Mouse (Mus musculus) embryonic facial prominence, embryonic 13.5 days (tissue): ENCODE measurements at regions not wholly inside any gene's neighbourhood (a gene's known extent, or its start where the extent isn't known, plus 50 kb on each side); places are given as distances from the start of the nearest gene placed in this dataset.

Experiments
- ATAC-seq: fragments of 200-750 bp; cut with Nextera tagmentation; 2 replicates; pipeline ENCODE4 v1.8.0; 2017; ENCODE audit warnings: low read depth; ENCODE audit not compliant: insufficient number of reproducible peaks, insufficient read depth, low FRiP score, low TSS enrichment
- H3K27ac ChIP-seq: fragments of 300-500 bp; sonication (generic); 2 replicates; pipeline ENCODE4 v1.5.1; 2015; ENCODE audit warnings: moderate library complexity, mild to moderate bottlenecking, inconsistent platforms
- H3K27me3 ChIP-seq: fragments of 300-500 bp; sonication (generic); 2 replicates; pipeline ENCODE4 v1.6.1; 2015; ENCODE audit warnings: mild to moderate bottlenecking, inconsistent platforms
- H3K36me3 ChIP-seq: fragments of 300-500 bp; sonication (generic); 2 replicates; pipeline ENCODE4 v1.6.1; 2015; ENCODE audit warnings: mild to moderate bottlenecking, inconsistent platforms
- H3K4me1 ChIP-seq: fragments of 300-500 bp; sonication (generic); 2 replicates; pipeline ENCODE4 v1.6.1; 2015; ENCODE audit warnings: inconsistent platforms
- H3K4me2 ChIP-seq: fragments of 300-500 bp; sonication (generic); 2 replicates; pipeline ENCODE4 v1.6.1; 2015; ENCODE audit warnings: moderate library complexity, mild to moderate bottlenecking, inconsistent platforms
- H3K4me3 ChIP-seq: fragments of 300-500 bp; sonication (generic); 2 replicates; pipeline ENCODE4 v1.5.1; 2015; ENCODE audit warnings: mild to moderate bottlenecking, inconsistent platforms
- H3K9ac ChIP-seq: fragments of 300-500 bp; sonication (generic); 2 replicates; pipeline ENCODE4 v1.6.1; 2015; ENCODE audit warnings: mild to moderate bottlenecking, inconsistent platforms
- H3K9me3 ChIP-seq: fragments of 300-500 bp; sonication (generic); 2 replicates; pipeline ENCODE4 v1.6.1; 2016; ENCODE audit warnings: inconsistent platforms
- WGBS: fragments of 180-500 bp; shearing (Covaris S2); methylation state at CpG from one replicate; pipeline ENCODE4 v1.1.7; 2015; ENCODE audit warnings: mixed read lengths; 5-methylcytosine and 5-hydroxymethylcytosine counted together

DNA sequence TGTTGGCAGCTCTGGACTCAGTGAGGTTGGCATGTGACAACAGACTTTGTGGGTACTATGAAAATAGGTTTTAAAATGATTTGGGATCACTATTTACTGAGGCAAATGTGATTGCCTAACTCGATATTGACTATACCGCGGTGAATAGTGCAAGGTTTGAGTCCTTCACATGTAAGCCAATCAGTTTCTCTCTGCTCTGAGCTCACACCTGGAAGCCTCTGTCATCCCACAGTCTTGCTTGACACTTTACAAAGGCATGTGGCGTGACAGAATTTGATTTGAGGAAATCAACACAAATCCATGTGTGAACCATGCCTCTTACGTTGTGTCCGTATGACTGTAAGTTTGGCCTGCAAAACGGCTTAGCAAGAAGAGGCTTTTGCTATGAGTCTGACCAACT lies 122.9 kb downstream of the Thbs2 start:
- Histone ChIP-seq H3K9me3 (no peaks in the 10 kb centered on the region), H3K4me2 (no peak overlapping the region), H3K27ac (no peak overlapping the region), H3K9ac (no peak overlapping the region), H3K27me3 (no peaks in the 10 kb centered on the region; the same call in 1 of the 2 replicates), H3K4me1 (peaks cover 7% of the 10 kb centered on the region), H3K36me3 (no peaks in the 10 kb centered on the region), H3K4me3 (no peak overlapping the region)
- 79% methylated on average over 7 of the region's 7 CpGs for WGBS
- ATAC-seq: no peak

- Histone ChIP-seq H3K27ac (no peak overlapping the region), H3K4me1 (no peaks in the 10 kb centered on the region), H3K4me2 (no peak overlapping the region), H3K36me3 (no peaks in the 10 kb centered on the region), H3K9me3 (no peaks in the 10 kb centered on the region), H3K4me3 (no peak overlapping the region), H3K9ac (no peak overlapping the region), H3K27me3 (no peaks in the 10 kb centered on the region; the same call in 1 of the 2 replicates)
- WGBS: 77% methylated on average over 6 of the region's 6 CpGs
- ATAC-seq: no peak
Measured at GRCm38 (mm10) chr17:14570266-14570775, 123.7 kb downstream of the Thbs2 start.

- Histone ChIP-seq H3K36me3 (no peaks in the 10 kb centered on the region), H3K4me1 (no peaks in the 10 kb centered on the region), H3K27me3 (no peaks in the 10 kb centered on the region; the same call in 1 of the 2 replicates), H3K9me3 (no peaks in the 10 kb centered on the region), H3K9ac (no peak overlapping the region), H3K4me3 (no peak overlapping the region), H3K27ac (no peak overlapping the region), H3K4me2 (no peak overlapping the region)
- no peak for ATAC-seq
- 77% methylated on average over 6 of the region's 6 CpGs for whole genome bisulfite sequencing
Measured at GRCm38 (mm10) chr17:14562191-14562590, 131.8 kb downstream of the Thbs2 start.

- H3K9ac ChIP-seq: no peak overlapping the region
- no peak overlapping the region for H3K4me3 ChIP-seq
- no peak for ATAC-seq
Measured at GRCm38 (mm10) chr17:14557214-14557613, 136.8 kb downstream of the Thbs2 start.

GRCm38 (mm10) chr17:14553195-14553594 lies 140.8 kb downstream of the Thbs2 start:
- no peak for ATAC-seq
- Histone ChIP-seq H3K27ac (no peak overlapping the region), H3K36me3 (no peaks in the 10 kb centered on the region), H3K4me2 (no peak overlapping the region), H3K9me3 (0 out of 2 replicates have a peak, but pooled peaks cover 1% of the 10 kb centered on the region), H3K27me3 (0 out of 2 replicates have a peak, but pooled peaks cover 3% of the 10 kb centered on the region), H3K4me1 (peaks cover 9% of the 10 kb centered on the region; the same call in 1 of the 2 replicates), H3K4me3 (no peak overlapping the region), H3K9ac (no peak overlapping the region)
- WGBS: 47% methylated on average over 3 of the region's 3 CpGs

More at GRCm38 (mm10) chr17:14557214-14557613, 136.8 kb downstream of the Thbs2 start:
- Histone ChIP-seq H3K36me3 (no peaks in the 10 kb centered on the region), H3K9me3 (no peaks in the 10 kb centered on the region), H3K4me1 (peaks cover 4% of the 10 kb centered on the region; the same call in 1 of the 2 replicates), H3K27me3 (peaks cover 3% of the 10 kb centered on the region; the same call in 1 of the 2 replicates), H3K4me2 (no peak overlapping the region), H3K27ac (no peak overlapping the region)

DNA sequence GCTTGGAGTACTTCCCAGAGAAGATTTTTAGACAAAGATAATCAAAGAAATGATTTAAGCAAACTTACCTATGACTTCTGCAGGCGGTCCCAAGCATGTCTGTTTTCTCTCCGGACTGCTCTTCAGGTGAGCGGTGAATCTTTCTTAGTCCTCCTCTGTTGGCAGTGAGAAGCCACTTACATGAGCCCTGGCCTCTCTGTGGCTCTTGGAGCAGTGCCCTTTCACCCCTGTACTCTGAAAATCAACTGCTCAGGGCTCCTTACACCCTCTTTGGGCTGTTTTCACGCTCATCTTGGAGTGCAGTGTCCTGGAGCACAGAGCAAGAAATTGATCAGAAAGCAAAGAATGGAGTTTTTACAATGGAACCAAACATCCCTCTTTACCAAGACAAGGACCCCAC lies 142.0 kb downstream of the Thbs2 start:
- WGBS: 79% methylated on average over 4 of the region's 4 CpGs
- Histone ChIP-seq H3K27me3 (0 out of 2 replicates have a peak, but pooled peaks cover 3% of the 10 kb centered on the region), H3K4me1 (peaks cover 9% of the 10 kb centered on the region; the same call in 1 of the 2 replicates), H3K27ac (peak overlapping the region; percentile 63), H3K4me3 (no peak overlapping the region), H3K9me3 (peaks cover 12% of the 10 kb centered on the region), H3K36me3 (no peaks in the 10 kb centered on the region), H3K9ac (no peak overlapping the region), H3K4me2 (no peak overlapping the region)
- ATAC-seq: no peak

DNA sequence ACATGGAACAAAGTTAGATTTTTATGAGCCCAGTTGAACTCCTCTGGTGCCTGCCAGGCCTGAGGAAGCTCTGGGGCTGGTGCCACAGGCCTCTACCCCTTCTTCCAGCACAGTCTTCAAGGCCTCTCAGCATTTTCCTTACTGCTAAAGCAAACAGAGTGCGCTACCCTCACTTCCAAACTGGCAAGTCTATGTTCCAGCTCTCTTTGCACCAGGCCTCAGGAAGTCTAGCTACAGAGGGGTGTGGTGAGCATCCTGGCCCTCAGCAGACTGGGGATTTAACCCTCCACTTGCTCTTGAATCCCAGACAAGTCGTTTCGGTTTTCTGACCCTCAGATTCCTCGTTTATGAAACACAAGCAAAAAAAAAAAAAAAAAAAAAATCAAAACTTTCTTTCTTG lies 142.4 kb downstream of the Thbs2 start:
- WGBS: 65% methylated on average over 4 of the region's 4 CpGs
- ATAC-seq: no peak
- no peak overlapping the region for H3K27ac ChIP-seq

DNA sequence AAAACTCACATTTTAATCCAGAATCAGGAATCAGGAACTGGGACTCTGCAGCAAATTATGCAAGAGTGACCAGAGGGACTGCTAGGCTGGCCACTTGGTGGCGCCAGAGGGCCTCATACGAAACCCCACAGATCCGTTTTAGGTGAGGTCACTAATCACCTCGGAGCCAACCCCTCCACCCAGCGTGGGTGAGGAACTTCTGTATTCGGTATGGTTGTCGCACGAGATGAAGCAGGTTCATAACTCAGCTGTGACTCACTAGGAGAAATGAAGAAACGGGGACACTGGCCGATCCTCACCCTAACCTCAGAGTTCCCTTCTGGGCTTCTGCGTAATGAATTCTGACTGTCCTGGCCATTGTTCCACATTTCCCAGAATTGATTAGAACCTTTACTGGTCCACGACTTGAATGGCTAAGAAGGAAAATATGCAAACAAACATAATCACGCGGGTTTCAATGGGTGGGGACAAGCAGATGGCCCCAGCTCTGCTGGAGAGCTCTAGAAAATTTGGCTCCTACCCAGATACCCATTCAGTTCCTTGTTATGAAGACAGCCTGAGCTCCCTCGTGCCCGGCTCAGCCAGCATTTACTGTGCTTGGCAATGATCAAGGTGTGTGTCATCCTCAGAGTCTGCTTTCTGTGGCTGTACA lies 148.1 kb downstream of the Thbs2 start:
- H3K27ac ChIP-seq: no peak overlapping the region

More for the DNA sequence above, 142.4 kb downstream of the Thbs2 start:
- peaks cover 13% of the 10 kb centered on the region for H3K9me3 ChIP-seq
- no peaks in the 10 kb centered on the region for H3K36me3 ChIP-seq
- peaks cover 9% of the 10 kb centered on the region; the same call in 1 of the 2 replicates for H3K4me1 ChIP-seq
- 0 out of 2 replicates have a peak, but pooled peaks cover 3% of the 10 kb centered on the region for H3K27me3 ChIP-seq
- no peak overlapping the region for H3K4me2 ChIP-seq
- no peak overlapping the region for H3K4me3 ChIP-seq
- H3K9ac ChIP-seq: no peak overlapping the region

GRCm38 (mm10) chr17:14544343-14545002 lies 149.6 kb downstream of the Thbs2 start:
- Histone ChIP-seq H3K4me1 (no peaks in the 10 kb centered on the region), H3K9ac (no peak overlapping the region), H3K4me3 (no peak overlapping the region), H3K27me3 (no peaks in the 10 kb centered on the region), H3K36me3 (no peaks in the 10 kb centered on the region), H3K9me3 (peaks cover 13% of the 10 kb centered on the region), H3K4me2 (no peak overlapping the region), H3K27ac (no peak overlapping the region)
- ATAC-seq: no peak
- WGBS: 55% methylated on average over 4 of the region's 4 CpGs

More for the DNA sequence above, 148.1 kb downstream of the Thbs2 start:
- Histone ChIP-seq H3K27me3 (no peaks in the 10 kb centered on the region), H3K36me3 (no peaks in the 10 kb centered on the region), H3K4me3 (no peak overlapping the region), H3K4me2 (0 out of 2 replicates have a peak overlapping the region, but pooled peaks have one; percentile 24), H3K9me3 (peaks cover 13% of the 10 kb centered on the region), H3K9ac (no peak overlapping the region), H3K4me1 (no peaks in the 10 kb centered on the region)
- no peak for ATAC-seq
- whole genome bisulfite sequencing: 33% methylated on average over 16 of the region's 16 CpGs

- WGBS: 80% methylated on average over 8 of the region's 8 CpGs
- no peaks in the 10 kb centered on the region for H3K36me3 ChIP-seq
- H3K4me1 ChIP-seq: no peaks in the 10 kb centered on the region
- H3K27me3 ChIP-seq: no peaks in the 10 kb centered on the region
- H3K9me3 ChIP-seq: no peaks in the 10 kb centered on the region
- no peak overlapping the region for H3K4me2 ChIP-seq
- H3K27ac ChIP-seq: no peak overlapping the region
- H3K4me3 ChIP-seq: no peak overlapping the region
- no peak overlapping the region for H3K9ac ChIP-seq
- no peak for ATAC-seq
Measured at GRCm38 (mm10) chr17:14541035-14541434, 153.0 kb downstream of the Thbs2 start.

GRCm38 (mm10) chr17:14540269-14540975 lies 153.6 kb downstream of the Thbs2 start:
- H3K4me3 ChIP-seq: no peak overlapping the region
- H3K9me3 ChIP-seq: no peaks in the 10 kb centered on the region
- no peaks in the 10 kb centered on the region for H3K4me1 ChIP-seq
- 54% methylated on average over 5 of the region's 5 CpGs for WGBS
- H3K36me3 ChIP-seq: no peaks in the 10 kb centered on the region
- H3K27me3 ChIP-seq: no peaks in the 10 kb centered on the region
- no peak overlapping the region for H3K9ac ChIP-seq
- ATAC-seq: no peak
- H3K27ac ChIP-seq: no peak overlapping the region
- H3K4me2 ChIP-seq: no peak overlapping the region
